Mouse (Mus musculus) small intestine, adult 2 months (tissue): ENCODE results near the gene Slc18b1.

Experiments
- CTCF ChIP-seq: fragments of 200-500 bp; IDR thresholded peaks from 2 replicates; pipeline ENCODE4 v1.5.1; 2012; ENCODE audit warnings: low read depth, mild to moderate bottlenecking, control low read depth, inconsistent platforms, low read length, moderate library complexity, mixed read lengths; ENCODE audit not compliant: insufficient replicate concordance, insufficient read length; ENCODE audit errors: extremely low read depth
- POLR2A ChIP-seq: fragments of 200-500 bp; IDR thresholded peaks from 2 replicates; pipeline ENCODE4 v1.6.1; 2012; ENCODE audit warnings: low read depth, mild to moderate bottlenecking, control low read depth, inconsistent platforms, low read length, moderate library complexity

DNA sequence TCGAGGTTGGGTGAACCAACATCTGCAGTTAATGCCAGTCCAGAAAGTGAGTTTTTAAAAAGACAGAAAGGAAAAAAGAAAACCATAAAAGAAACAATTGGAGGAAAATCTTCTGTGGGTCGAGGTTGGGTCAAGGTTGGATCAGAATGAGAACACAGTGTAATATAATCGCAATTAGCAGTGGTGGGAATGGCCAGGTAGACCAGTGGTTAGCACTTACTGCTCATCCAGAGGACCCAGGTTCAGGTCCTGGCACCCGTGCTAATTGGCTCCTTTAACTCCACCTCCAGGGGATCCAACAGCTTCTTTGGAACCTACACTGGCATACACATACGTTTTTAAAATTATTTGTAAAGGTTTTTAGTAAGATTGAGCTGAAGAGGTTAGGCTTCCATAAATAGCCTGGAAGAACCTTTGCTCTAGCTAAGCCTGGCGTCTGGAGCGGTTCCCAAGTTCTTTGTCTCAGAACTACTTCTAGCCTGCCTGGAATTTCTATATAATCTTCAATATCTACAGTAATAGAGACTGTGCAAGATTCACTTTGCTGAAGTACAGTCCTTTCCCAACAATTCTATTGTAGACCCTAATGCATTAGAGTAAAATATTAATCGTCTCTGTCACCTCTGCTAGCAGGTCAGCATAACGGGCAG is 790 bp upstream of the Slc18b1 start:
- no peak for TF ChIP-seq CTCF
- TF ChIP-seq POLR2A = no peak
